Mouse (Mus musculus): ENCODE measurements around the gene Sqor.

GRCm38 (mm10) chr2:122809027-122809426 is 44.0 kb downstream of the Sqor start:
- TF ChIP-seq POLR2A (IDR thresholded peaks at IDR 0.05; ENCODE audit: borderline replicate concordance, insufficient read depth, low read length) (no peak), CTCF (IDR thresholded peaks at IDR 0.05; ENCODE audit: borderline replicate concordance, insufficient read depth, low read depth, low read length) (no peak)
